Mouse (Mus musculus) testis, postnatal 10 days (tissue): ENCODE results near the gene Atp23.
"Not testable (repeated sequence)": the region's sequence is repeated elsewhere in the genome, so short reads cannot be mapped to it uniquely, and the experiment has no call there.

Experiments used
- DNase-seq: peaks from one replicate; pipeline ENCODE4 v3.0.0; 2021; ENCODE audit warnings: low spot score

Gene Atp23

GRCm38 (mm10) chr10:126826216-126826615 is 74.9 kb downstream of the Atp23 start:
- not testable (repeated sequence) for DNase-seq

GRCm38 (mm10) chr10:126822418-126822817 is 78.7 kb downstream of the Atp23 start:
- no peak for DNase-seq
